Mouse (Mus musculus): ENCODE measurements around the gene Cntn1. TPM values are rescaled to one million over a fixed set of nuclear protein-coding genes. Genes with fewer than 3 reads are reported as not detected.

Gene Cntn1
- polyA plus RNA-seq, 1 experiment, result 0.12 TPM

DNA sequence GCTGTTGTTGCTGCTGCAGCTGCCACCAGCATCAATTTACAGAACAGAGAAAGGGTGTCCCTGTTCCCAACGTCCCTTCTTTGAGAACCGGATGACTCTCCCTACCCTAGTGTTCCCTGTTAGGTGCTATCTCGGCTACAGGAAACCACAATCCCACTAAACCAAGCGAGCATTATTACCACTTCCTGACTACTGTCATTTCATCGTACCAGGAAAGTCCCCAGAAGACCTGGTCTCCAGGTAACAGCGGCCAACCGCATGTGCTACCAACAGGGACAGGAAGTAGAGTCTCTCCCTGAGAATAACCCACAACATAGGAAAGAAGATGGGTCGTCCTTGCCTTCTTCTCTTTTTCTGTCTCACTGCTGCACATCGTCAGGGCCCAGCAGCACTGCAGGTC, 83.3 kb downstream of the Cntn1 start:
- H3K4me3 ChIP-seq (ENCODE audit: extremely low read depth, insufficient read depth, insufficient read length), result no peak overlapping the region

DNA sequence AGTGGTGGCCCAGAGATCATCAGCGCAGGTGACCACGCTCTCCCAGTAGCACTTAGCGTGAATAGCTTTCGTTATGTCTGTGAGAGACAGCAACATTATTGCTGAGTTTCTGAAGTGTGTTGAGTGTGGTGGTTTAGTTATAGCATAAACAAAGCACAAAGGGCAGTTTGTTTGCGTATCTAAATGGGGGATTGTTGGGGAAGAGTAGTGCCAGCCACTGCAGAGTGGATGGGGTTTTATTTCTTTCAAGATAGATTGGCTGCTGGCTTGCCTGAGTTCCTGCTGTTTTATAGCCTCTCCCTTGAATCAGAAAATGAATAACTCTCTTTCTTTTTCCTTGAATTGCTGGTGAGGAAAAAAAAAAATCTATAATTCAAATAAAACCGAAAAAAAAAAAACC, 86.1 kb downstream of the Cntn1 start:
- no peak for DNase-seq (ENCODE audit: low read depth in 1 of 2, low spot score in 2 of 2)
- no peak overlapping the region for H3K4me3 ChIP-seq (ENCODE audit: extremely low read depth, insufficient read depth, insufficient read length)
- H3K27ac ChIP-seq (ENCODE audit: insufficient read depth, low read length), result no peak overlapping the region
- no peaks in the 10 kb centered on the region for H3K4me1 ChIP-seq (ENCODE audit: control insufficient read depth, insufficient read depth, insufficient read length)
- no peaks in the 10 kb centered on the region for H3K27me3 ChIP-seq (ENCODE audit: control insufficient read depth, insufficient read depth, low read length)
- no peaks in the 10 kb centered on the region for H3K36me3 ChIP-seq (ENCODE audit: control insufficient read depth, insufficient read depth, low read length)
- TF ChIP-seq POLR2A (IDR thresholded peaks at IDR 0.05; ENCODE audit: low read depth, low read length), result no peak
- no peak for TF ChIP-seq CTCF (IDR thresholded peaks at IDR 0.05; ENCODE audit: extremely low read depth, insufficient read depth, insufficient read length, insufficient replicate concordance)
- WGBS, result 85% methylated on average over 6 of the region's 6 CpGs

More for the DNA sequence above, 83.3 kb downstream of the Cntn1 start:
- TF ChIP-seq CTCF (IDR thresholded peaks at IDR 0.05; ENCODE audit: extremely low read depth, insufficient read depth, insufficient read length, insufficient replicate concordance), result no peak
- TF ChIP-seq POLR2A (IDR thresholded peaks at IDR 0.05; ENCODE audit: low read depth, low read length), result no peak
- no peaks in the 10 kb centered on the region for H3K27me3 ChIP-seq (ENCODE audit: control insufficient read depth, insufficient read depth, low read length)
- no peak for DNase-seq (ENCODE audit: low read depth in 1 of 2, low spot score in 2 of 2)
- H3K36me3 ChIP-seq (ENCODE audit: control insufficient read depth, insufficient read depth, low read length), result no peaks in the 10 kb centered on the region
- 7% methylated on average over 9 of the region's 9 CpGs for WGBS
- H3K4me1 ChIP-seq (ENCODE audit: control insufficient read depth, insufficient read depth, insufficient read length), result no peaks in the 10 kb centered on the region
- H3K27ac ChIP-seq (ENCODE audit: insufficient read depth, low read length), result no peak overlapping the region

DNA sequence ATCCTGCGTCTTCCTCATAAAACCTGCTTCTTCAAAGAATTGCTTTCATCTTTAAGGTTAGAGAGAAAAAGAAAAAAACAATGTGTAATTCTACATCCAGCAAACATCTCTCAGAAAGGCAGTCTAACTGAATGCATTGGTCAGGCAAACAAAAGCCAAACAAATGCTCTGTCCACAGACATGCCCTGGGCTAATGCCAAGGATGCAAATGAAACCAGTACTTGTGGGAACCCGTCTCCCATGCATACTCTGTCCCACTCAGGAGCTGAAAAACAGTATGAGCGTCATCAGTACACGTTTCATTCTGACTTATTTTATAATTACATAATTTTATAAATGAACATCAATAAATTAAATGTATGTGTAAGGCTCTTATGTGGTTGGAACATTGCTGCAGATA, 91.0 kb downstream of the Cntn1 start:
- no peaks in the 10 kb centered on the region for H3K36me3 ChIP-seq (ENCODE audit: control insufficient read depth, insufficient read depth, low read length)
- no peaks in the 10 kb centered on the region for H3K4me1 ChIP-seq (ENCODE audit: control insufficient read depth, insufficient read depth, insufficient read length)
- DNase-seq (ENCODE audit: low read depth in 1 of 2, low spot score in 2 of 2), result no peak
- no peak overlapping the region for H3K27ac ChIP-seq (ENCODE audit: insufficient read depth, low read length)
- TF ChIP-seq POLR2A (IDR thresholded peaks at IDR 0.05; ENCODE audit: low read depth, low read length) (no peak), CTCF (IDR thresholded peaks at IDR 0.05; ENCODE audit: extremely low read depth, insufficient read depth, insufficient read length, insufficient replicate concordance) (no peak)
- no peaks in the 10 kb centered on the region for H3K27me3 ChIP-seq (ENCODE audit: control insufficient read depth, insufficient read depth, low read length)
- no peak overlapping the region for H3K4me3 ChIP-seq (ENCODE audit: extremely low read depth, insufficient read depth, insufficient read length)
- 76% methylated on average over 4 of the region's 4 CpGs for WGBS

DNA sequence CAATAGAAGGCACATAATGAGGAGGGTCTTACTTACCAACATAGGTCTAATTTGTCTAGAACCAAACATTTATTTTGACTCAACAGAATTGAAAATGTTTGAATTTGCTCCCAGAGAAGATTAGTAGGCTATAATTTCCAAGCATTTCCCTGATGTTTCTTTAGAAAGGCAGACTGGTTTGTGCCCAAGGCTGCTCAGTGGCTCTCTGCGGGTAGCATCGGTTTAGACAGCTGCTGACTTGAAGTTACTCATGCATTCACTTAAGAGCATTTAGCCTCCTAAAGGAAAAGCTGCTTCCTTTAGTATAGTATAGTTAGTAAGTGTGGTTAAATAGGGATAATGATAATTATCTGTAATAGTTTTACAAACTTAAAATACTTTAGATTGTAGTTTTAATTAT, 104.0 kb downstream of the Cntn1 start:
- DNase-seq (ENCODE audit: low read depth in 1 of 2, low spot score in 2 of 2), result no peak
- H3K4me3 ChIP-seq (ENCODE audit: extremely low read depth, insufficient read depth, insufficient read length), result no peak overlapping the region
- no peak overlapping the region for H3K27ac ChIP-seq (ENCODE audit: insufficient read depth, low read length)
- TF ChIP-seq POLR2A (IDR thresholded peaks at IDR 0.05; ENCODE audit: low read depth, low read length), result no peak
- TF ChIP-seq CTCF (IDR thresholded peaks at IDR 0.05; ENCODE audit: extremely low read depth, insufficient read depth, insufficient read length, insufficient replicate concordance), result no peak
- no peaks in the 10 kb centered on the region for H3K4me1 ChIP-seq (ENCODE audit: control insufficient read depth, insufficient read depth, insufficient read length)
- 93% methylated on average over 2 of the region's 2 CpGs for WGBS
- H3K36me3 ChIP-seq (ENCODE audit: control insufficient read depth, insufficient read depth, low read length), result no peaks in the 10 kb centered on the region
- H3K27me3 ChIP-seq (ENCODE audit: control insufficient read depth, insufficient read depth, low read length), result no peaks in the 10 kb centered on the region

DNA sequence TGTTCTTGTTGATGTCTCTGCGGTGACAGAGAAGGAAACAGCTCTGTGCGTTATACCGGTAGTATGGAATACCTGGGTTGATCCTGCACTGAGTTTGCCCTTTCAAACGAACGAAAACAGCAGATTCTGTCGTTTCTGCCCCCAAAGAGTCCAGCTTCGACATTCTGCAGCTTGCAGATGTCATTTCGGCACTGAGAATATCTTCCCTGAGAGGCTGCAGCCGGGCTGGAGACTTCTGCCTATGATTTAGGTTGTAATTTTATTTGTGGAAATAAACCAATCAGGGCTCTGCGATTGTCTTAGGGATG, 109.8 kb downstream of the Cntn1 start:
- DNase-seq (ENCODE audit: low read depth in 1 of 2, low spot score in 2 of 2), result no peak
- Histone ChIP-seq H3K27me3 (ENCODE audit: control insufficient read depth, insufficient read depth, low read length) (no peaks in the 10 kb centered on the region), H3K36me3 (ENCODE audit: control insufficient read depth, insufficient read depth, low read length) (no peaks in the 10 kb centered on the region), H3K27ac (ENCODE audit: insufficient read depth, low read length) (no peak overlapping the region), H3K4me3 (ENCODE audit: extremely low read depth, insufficient read depth, insufficient read length) (no peak overlapping the region), H3K4me1 (ENCODE audit: control insufficient read depth, insufficient read depth, insufficient read length) (no peaks in the 10 kb centered on the region)
- TF ChIP-seq CTCF (IDR thresholded peaks at IDR 0.05; ENCODE audit: extremely low read depth, insufficient read depth, insufficient read length, insufficient replicate concordance) (no peak), POLR2A (IDR thresholded peaks at IDR 0.05; ENCODE audit: low read depth, low read length) (no peak)
- WGBS, result 70% methylated on average over 10 of the region's 10 CpGs

DNA sequence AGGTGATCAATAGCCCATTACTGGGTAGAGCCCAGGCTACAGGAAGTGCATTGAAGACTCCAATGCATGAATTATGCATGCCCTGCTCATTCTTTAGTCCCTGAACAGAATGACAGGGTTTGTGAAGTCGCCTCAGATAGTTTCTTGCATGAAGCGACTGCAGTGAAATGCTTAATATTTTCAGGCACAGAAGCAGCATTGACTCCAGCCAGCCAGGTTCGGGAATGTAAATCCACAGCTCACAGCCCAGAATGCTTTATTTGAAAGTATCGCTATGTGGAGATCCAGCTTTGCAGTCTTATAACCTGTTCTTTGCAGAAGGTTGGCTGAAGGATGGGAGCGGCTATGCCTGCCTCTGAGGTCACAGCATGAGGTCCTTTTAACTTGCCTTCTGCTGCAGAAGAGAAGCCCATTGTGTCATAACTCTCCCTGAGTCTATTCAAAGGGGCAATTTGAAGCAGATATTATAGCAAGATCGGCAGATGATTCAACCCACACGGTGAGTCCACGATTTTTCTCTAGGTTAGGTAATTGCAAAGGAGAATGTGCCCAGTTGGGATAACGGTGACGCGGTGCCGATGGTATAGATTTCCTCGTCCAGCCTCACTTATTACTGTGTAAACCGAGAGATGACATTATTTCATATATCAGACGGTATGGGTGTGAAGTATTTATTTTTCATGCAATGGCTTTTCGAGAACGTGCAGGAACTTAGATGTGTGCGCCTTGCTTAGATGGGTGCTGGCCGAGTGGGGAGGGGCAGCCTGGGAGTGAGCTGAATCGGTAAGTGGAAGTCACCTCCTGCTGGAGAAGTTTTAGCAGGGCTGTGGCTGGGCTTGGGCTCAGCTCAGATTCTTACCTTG, 110.4 kb downstream of the Cntn1 start:
- Histone ChIP-seq H3K27me3 (ENCODE audit: control insufficient read depth, insufficient read depth, low read length) (no peaks in the 10 kb centered on the region), H3K4me3 (ENCODE audit: extremely low read depth, insufficient read depth, insufficient read length) (no peak overlapping the region), H3K4me1 (ENCODE audit: control insufficient read depth, insufficient read depth, insufficient read length) (no peaks in the 10 kb centered on the region), H3K36me3 (ENCODE audit: control insufficient read depth, insufficient read depth, low read length) (no peaks in the 10 kb centered on the region), H3K27ac (ENCODE audit: insufficient read depth, low read length) (no peak overlapping the region)
- TF ChIP-seq POLR2A (IDR thresholded peaks at IDR 0.05; ENCODE audit: low read depth, low read length) (no peak), CTCF (IDR thresholded peaks at IDR 0.05; ENCODE audit: extremely low read depth, insufficient read depth, insufficient read length, insufficient replicate concordance) (no peak)
- WGBS, result 49% methylated on average over 20 of the region's 20 CpGs
- no peak for DNase-seq (ENCODE audit: low read depth in 1 of 2, low spot score in 2 of 2)

DNA sequence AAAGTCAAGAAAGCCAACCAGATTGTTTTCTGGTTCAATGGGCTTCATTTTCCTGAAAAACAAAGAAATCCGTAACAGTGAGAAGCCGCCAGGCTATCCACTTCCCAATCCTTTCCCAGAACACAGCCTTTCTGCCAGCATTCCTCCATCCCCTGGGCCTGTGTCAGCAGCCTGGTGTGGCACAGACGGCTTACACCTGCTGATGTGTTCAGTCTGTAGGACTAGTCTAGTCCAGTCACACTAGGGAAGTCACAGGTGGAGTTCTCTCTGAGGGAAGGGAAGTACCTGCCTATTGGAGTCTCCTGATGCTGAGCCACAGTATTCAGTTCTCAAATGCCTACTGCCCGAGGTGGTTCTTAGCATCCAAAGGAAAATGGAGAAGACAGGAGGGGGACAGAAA, 111.9 kb downstream of the Cntn1 start:
- no peak for DNase-seq (ENCODE audit: low read depth in 1 of 2, low spot score in 2 of 2)
- WGBS, result 70% methylated on average over 4 of the region's 4 CpGs

More for the DNA sequence above, 111.9 kb downstream of the Cntn1 start:
- Histone ChIP-seq H3K36me3 (ENCODE audit: control insufficient read depth, insufficient read depth, low read length) (no peaks in the 10 kb centered on the region), H3K4me1 (ENCODE audit: control insufficient read depth, insufficient read depth, insufficient read length) (no peaks in the 10 kb centered on the region), H3K4me3 (ENCODE audit: extremely low read depth, insufficient read depth, insufficient read length) (no peak overlapping the region), H3K27ac (ENCODE audit: insufficient read depth, low read length) (no peak overlapping the region), H3K27me3 (ENCODE audit: control insufficient read depth, insufficient read depth, low read length) (no peaks in the 10 kb centered on the region)
- TF ChIP-seq CTCF (IDR thresholded peaks at IDR 0.05; ENCODE audit: extremely low read depth, insufficient read depth, insufficient read length, insufficient replicate concordance) (no peak), POLR2A (IDR thresholded peaks at IDR 0.05; ENCODE audit: low read depth, low read length) (no peak)

Data from spleen, adult 2 months (tissue).